Mouse (Mus musculus) heart, embryonic 10.5 days (tissue): Measurements from ENCODE around the gene Mpv17l2. TPM values are rescaled to one million over a fixed set of nuclear protein-coding genes. Genes with fewer than 3 reads are reported as not detected.
A peak's percentile ranks its signal among the peaks of the same experiment; 100 is the strongest.

Experiments used
- DNase-seq: peaks from one replicate; pipeline ENCODE4 v3.0.0-alpha.2; 2017; ENCODE audit warnings: low spot score
- H3K27ac ChIP-seq: fragments of 300-500 bp; sonication (generic); 2 replicates; pipeline ENCODE4 v1.5.1; 2016; ENCODE audit warnings: mild to moderate bottlenecking
- H3K27me3 ChIP-seq: fragments of 300-500 bp; sonication (generic); 2 replicates; pipeline ENCODE4 v1.6.1; 2016; ENCODE audit warnings: mild to moderate bottlenecking; ENCODE audit not compliant: poor library complexity, insufficient read depth, severe bottlenecking
- H3K36me3 ChIP-seq: fragments of 300-500 bp; sonication (generic); 2 replicates; pipeline ENCODE4 v1.6.1; 2016; ENCODE audit warnings: mild to moderate bottlenecking, moderate library complexity
- H3K4me1 ChIP-seq: fragments of 300-500 bp; sonication (generic); 2 replicates; pipeline ENCODE4 v1.6.1; 2016; ENCODE audit warnings: mild to moderate bottlenecking
- H3K4me3 ChIP-seq: fragments of 300-500 bp; sonication (generic); 2 replicates; pipeline ENCODE4 v1.5.1; 2016; ENCODE audit warnings: mild to moderate bottlenecking, moderate library complexity
- H3K9me3 ChIP-seq: fragments of 300-500 bp; sonication (generic); 2 replicates; pipeline ENCODE4 v1.6.1; 2016; ENCODE audit warnings: mild to moderate bottlenecking, moderate library complexity
- WGBS: fragments of 180-500 bp; shearing (Covaris S2); methylation state at CpG from one replicate; pipeline ENCODE4 v1.1.7; 2016; 5-methylcytosine and 5-hydroxymethylcytosine counted together
- polyA plus RNA-seq: library from polyadenylated mRNA; unstranded; fragments of >200 nt; fragmentation: Nextera tagmentation; extraction: Ambion mirVana; gene quantifications from 2 replicates; pipeline ENCODE4 v1.2.1, GENCODE M21; 2016

Mpv17l2 gene
- polyA plus RNA-seq, 1 experiment from 2014 or later, result 39.0 TPM

DNA sequence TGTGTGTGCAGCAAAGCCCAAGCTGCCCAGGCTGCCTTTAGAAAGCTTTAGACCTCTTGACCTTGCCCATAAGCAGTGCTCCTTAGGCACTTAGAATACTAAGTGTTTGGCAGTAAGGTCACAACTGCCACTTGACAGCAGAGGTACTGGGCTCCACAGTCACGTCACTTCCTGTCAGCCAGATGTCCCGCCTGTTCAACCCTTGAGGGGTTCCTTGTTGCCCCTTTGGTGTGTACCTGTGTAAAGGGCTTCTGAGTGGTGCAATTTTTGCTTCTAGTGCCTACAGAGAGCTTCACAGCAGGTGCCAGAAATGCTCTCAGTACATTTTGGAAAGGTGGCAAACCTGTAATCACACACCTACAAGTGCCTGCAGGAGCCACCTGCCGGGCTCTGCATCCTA is 22.5 kb downstream of the Mpv17l2 start:
- no peak for DNase-seq
- WGBS, result 43% methylated on average over 3 of the region's 3 CpGs
- no peaks in the 10 kb centered on the region for H3K9me3 ChIP-seq
- H3K36me3 ChIP-seq, result no peaks in the 10 kb centered on the region
- no peak overlapping the region for H3K4me3 ChIP-seq
- peaks cover 42% of the 10 kb centered on the region for H3K27me3 ChIP-seq
- H3K27ac ChIP-seq, result no peak overlapping the region
- H3K4me1 ChIP-seq, result peaks cover 25% of the 10 kb centered on the region

DNA sequence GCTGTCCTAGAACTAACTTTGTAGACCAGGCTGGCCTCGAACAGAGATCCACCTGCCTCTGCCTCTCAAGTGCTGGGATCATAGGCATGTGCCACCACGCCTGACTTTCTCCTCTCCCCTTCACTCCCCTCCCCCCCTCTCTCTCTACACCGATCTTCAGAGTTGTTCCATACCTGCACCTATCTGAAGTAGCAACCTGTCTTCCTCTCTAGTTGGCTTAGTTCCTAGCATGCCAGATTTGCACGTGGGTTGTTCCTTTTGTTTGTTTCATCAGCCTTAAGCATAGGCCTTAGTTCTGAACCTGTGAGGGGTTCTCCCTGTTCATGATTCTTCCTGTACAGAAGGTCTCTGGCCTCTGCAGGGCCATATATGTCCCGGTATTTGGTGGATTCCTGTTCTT is 23.0 kb downstream of the Mpv17l2 start:
- Histone ChIP-seq H3K4me1 (peaks cover 20% of the 10 kb centered on the region), H3K27ac (no peak overlapping the region), H3K9me3 (no peaks in the 10 kb centered on the region), H3K4me3 (no peak overlapping the region), H3K36me3 (no peaks in the 10 kb centered on the region), H3K27me3 (peaks cover 42% of the 10 kb centered on the region)
- WGBS, result 63% methylated on average over 5 of the region's 5 CpGs
- no peak for DNase-seq

DNA sequence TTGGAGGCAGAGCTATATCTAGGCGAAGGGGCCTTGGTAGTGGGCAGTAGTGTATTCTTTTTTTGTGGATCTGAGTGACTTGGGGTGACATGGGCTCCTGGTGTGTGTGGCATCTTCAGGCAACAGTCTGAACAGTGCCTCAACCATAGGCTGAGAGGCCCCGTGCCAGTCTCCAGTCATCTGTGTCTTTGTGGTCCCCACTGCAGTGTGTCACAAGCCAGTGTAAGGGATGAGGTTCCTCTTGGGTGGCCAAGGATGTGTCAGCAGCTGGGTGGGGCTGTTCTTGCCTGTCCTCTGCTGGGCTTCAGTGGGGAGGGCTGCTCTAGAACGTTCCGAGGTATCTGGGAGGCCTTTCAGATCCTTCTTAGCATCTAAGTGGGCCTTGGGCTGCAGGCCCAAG is 29.8 kb downstream of the Mpv17l2 start:
- H3K4me1 ChIP-seq, result peaks cover 7% of the 10 kb centered on the region
- 86% methylated on average over 4 of the region's 4 CpGs for WGBS
- no peaks in the 10 kb centered on the region for H3K36me3 ChIP-seq
- H3K27ac ChIP-seq, result no peak overlapping the region; the same call in 1 of the 2 replicates
- H3K27me3 ChIP-seq, result peaks cover 74% of the 10 kb centered on the region
- DNase-seq, result no peak
- H3K4me3 ChIP-seq, result no peak overlapping the region
- no peaks in the 10 kb centered on the region for H3K9me3 ChIP-seq

DNA sequence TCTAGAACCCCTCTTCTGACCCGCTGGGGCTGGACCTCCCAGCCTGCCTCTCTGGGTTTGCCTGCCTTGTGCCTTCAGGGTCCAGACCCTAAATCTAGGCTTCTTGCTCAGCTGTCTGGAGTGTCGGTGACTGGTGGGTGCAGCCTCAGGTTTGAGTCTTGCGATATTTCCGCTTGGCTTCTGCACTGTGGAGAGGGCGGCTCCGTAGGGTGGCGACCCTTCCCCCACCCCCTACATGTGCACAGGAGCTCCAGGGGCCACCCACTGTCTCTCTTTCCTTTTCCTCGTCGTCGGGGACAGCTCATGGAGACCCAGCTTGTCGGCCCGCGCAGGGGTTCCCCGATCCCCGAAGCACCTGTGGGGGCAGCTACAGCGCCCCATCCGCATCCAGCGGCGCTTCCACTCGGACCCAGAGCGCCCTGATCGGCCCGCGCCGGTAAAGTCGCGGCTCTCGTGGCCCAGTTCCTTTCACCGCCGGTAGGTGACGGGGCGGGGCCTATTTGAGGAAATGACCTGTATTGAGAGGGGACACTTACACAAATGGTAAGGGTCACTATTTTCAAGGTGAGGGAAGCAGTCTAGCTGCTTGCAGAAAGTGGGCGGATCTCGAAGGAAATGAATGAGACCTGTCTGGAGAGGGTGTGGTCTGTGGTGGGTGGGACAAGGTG is 30.8 kb downstream of the Mpv17l2 start:
- Histone ChIP-seq H3K27ac (no peak overlapping the region), H3K4me3 (peak overlapping the region; percentile 53), H3K9me3 (no peaks in the 10 kb centered on the region), H3K27me3 (peaks cover 77% of the 10 kb centered on the region), H3K4me1 (peaks cover 7% of the 10 kb centered on the region), H3K36me3 (no peaks in the 10 kb centered on the region)
- DNase-seq, result no peak
- WGBS, result 4% methylated on average over 34 of the region's 34 CpGs

DNA sequence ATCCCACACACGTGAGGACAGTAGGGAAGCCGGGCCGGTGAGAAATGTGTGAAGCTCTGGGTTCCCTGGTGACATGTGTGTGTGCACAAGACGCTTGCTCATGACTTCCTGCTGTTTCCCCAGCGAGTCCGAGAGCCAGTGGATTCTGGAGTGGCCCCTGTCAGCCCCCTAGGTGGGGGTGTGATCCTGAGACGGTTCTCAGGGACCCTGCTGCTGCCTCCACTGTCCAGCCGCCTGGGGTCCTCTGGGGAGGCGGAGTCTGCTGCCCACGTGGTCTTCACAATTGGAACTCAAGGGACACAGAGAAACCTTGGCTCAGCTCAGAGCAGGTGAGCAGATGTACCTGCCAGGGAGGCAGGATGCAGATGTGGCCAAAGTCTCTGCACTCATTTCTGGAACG is 34.0 kb downstream of the Mpv17l2 start:
- no peaks in the 10 kb centered on the region for H3K9me3 ChIP-seq
- H3K4me1 ChIP-seq, result peaks cover 20% of the 10 kb centered on the region
- H3K27me3 ChIP-seq, result peaks cover 66% of the 10 kb centered on the region
- 46% methylated on average over 11 of the region's 11 CpGs for WGBS
- H3K27ac ChIP-seq, result no peak overlapping the region
- no peaks in the 10 kb centered on the region for H3K36me3 ChIP-seq
- no peak overlapping the region for H3K4me3 ChIP-seq
- DNase-seq, result no peak

DNA sequence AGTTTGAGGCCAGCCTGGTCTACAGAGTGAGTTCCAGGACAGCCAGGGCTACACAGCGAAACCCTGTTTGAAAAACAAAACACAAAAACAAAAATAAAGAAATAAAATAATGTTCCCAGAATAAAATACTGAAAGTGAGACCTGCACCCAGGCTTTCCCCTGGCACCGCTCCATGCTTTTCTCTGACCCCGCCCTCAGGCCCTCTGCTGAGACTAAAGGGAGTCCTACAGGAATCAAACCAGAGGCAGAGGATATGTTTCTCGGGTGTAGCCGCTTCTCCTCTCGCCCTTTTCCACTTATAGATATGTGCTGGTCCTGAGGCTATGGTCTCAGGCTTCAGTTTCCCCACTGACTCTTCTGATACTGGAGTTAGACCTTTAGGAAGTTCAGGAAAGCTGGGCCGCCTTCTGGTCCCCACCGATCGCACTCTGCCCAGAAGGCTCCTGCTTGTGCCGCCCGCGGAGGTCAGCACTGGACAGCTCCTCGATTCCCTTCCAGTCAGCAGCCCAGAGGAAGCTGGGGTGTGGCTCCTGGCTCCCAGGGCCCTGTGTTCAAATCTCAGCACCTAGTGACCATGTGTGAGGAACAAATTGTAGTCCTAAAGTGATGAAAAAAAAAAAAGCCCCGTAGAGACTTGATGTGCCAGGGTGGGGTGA is 34.8 kb downstream of the Mpv17l2 start:
- peaks cover 65% of the 10 kb centered on the region for H3K27me3 ChIP-seq
- WGBS, result 18% methylated on average over 14 of the region's 14 CpGs
- DNase-seq, result no peak

DNA sequence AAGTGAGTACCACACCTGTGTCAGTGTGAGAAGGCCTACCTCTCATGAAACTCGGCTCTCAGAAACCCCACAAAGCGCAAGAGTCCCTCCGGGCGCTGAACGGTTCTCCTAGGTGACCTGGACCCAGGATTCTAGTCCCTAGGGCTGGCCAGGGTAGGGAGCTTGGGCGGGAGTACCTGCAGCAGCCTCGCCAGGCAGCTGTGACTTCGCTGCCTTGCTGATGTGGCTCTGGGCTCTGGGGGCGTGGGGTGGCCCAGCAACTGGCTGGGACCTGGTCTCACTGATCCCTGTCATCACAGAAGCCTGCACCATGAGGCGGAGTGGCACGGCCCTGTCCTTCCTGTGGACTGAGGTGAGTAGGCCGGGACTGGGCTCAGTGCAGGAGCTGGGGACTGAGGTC is 36.5 kb downstream of the Mpv17l2 start:
- peak overlapping the region; percentile 24; the same call in 1 of the 2 replicates for H3K27ac ChIP-seq
- H3K27me3 ChIP-seq, result peaks cover 61% of the 10 kb centered on the region

More for the DNA sequence above, 34.8 kb downstream of the Mpv17l2 start:
- Histone ChIP-seq H3K4me3 (no peak overlapping the region), H3K36me3 (no peaks in the 10 kb centered on the region), H3K9me3 (no peaks in the 10 kb centered on the region), H3K27ac (no peak overlapping the region), H3K4me1 (peaks cover 20% of the 10 kb centered on the region)

DNA sequence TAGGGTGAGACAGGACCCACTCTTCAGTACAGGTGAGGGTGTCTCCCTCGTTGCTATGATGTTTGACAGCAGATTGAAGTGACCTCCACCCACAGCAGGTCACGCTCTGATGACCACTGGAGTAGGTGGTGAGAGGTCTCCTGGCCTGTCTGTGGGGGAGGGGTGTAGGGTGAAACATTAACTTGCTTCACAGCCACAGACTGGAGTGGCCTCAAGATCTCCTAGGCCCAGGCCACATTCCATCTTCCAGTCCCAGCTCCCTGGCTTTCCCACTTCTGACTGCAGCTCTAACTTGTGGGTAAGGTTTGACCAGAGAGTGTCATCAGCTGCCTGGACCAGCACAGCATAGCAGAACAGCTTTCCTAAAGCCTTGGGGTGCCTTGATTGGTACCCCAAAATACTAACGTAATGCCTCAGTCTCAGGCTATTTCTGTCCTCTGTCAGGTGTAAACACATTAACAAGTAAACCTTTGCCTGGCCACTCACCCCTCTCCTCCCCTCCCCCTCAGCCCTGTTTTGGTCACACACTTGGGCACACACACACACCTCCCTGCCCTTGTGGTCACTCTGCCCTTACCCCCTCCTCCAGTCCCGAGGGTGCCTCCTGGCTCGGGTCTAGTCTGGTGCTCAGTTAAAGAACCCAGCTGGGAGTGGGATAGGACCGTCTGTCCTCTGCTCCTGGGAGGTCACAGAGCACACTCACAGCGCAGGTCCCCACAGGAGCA is 37.1 kb downstream of the Mpv17l2 start, which contains the start of gene Pde4c:
Gene Pde4c (plus strand): TSS at position 235 of the 725 bp plus-strand sequence.
- Histone ChIP-seq H3K27me3 (peaks cover 56% of the 10 kb centered on the region), H3K9me3 (no peaks in the 10 kb centered on the region), H3K4me3 (no peak within 1 kb of the TSS), H3K36me3 (no peaks in the 10 kb centered on the region), H3K27ac (peak within 1 kb of the TSS; percentile 24; the same call in 1 of the 2 replicates), H3K4me1 (peaks cover 13% of the 10 kb centered on the region; the same call in 1 of the 2 replicates)
- WGBS, result 54% methylated on average over 7 of the region's 7 CpGs
- DNase-seq, result no peak

More for the DNA sequence above, 36.5 kb downstream of the Mpv17l2 start:
- 69% methylated on average over 12 of the region's 12 CpGs for WGBS
- peaks cover 13% of the 10 kb centered on the region; the same call in 1 of the 2 replicates for H3K4me1 ChIP-seq
- DNase-seq, result no peak
- H3K4me3 ChIP-seq, result no peak overlapping the region
- no peaks in the 10 kb centered on the region for H3K9me3 ChIP-seq
- H3K36me3 ChIP-seq, result no peaks in the 10 kb centered on the region

DNA sequence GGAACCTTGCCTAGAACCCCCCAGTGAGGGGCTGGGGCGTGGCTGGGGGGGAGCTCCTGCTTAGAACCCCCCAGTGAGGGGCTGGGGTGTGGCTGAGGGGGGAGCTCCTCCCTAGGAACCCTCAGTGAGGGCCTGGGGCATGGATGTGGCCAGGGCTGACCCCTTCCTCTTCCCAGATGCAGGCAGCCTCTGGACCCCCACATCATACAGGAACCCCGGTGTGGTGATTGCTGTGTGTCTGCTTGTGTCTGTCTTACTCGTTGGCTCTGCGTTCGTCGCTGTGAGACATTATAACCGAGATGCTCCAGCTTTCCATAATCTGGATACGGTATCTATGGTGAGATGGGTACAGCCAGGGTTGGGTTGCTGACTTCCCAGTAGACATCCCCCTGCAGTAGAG is 39.1 kb downstream of the Mpv17l2 start:
- peaks cover 17% of the 10 kb centered on the region; the same call in 1 of the 2 replicates for H3K4me1 ChIP-seq
- DNase-seq, result no peak
- no peak overlapping the region for H3K27ac ChIP-seq
- 80% methylated on average over 8 of the region's 8 CpGs for WGBS
- no peaks in the 10 kb centered on the region for H3K36me3 ChIP-seq
- H3K4me3 ChIP-seq, result no peak overlapping the region
- H3K27me3 ChIP-seq, result peaks cover 55% of the 10 kb centered on the region
- no peaks in the 10 kb centered on the region for H3K9me3 ChIP-seq

DNA sequence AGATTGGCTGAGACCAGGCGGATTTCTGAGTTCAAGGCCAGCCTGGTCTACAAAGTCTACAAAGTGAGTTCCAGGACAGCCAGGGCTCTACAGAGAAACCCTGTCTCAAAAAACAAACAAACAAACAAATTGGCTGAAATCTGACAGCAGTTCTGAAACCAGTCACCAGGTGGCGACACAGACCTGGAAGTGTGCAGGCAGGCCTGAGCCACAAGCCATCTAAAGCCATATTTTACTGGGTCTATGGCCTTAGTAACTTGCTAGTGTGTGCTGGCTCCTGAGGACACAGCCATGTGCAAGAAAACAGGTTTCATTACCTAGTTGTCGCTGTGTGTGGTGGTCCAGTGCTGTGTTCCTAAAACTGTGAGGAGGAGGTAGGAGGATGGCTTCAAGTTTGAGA is 40.0 kb downstream of the Mpv17l2 start:
- no peaks in the 10 kb centered on the region for H3K9me3 ChIP-seq
- no peak for DNase-seq
- H3K4me1 ChIP-seq, result peaks cover 17% of the 10 kb centered on the region; the same call in 1 of the 2 replicates
- WGBS, result 6% methylated on average over 3 of the region's 3 CpGs
- H3K36me3 ChIP-seq, result no peaks in the 10 kb centered on the region
- H3K27me3 ChIP-seq, result peaks cover 53% of the 10 kb centered on the region
- no peak overlapping the region for H3K4me3 ChIP-seq
- H3K27ac ChIP-seq, result no peak overlapping the region

DNA sequence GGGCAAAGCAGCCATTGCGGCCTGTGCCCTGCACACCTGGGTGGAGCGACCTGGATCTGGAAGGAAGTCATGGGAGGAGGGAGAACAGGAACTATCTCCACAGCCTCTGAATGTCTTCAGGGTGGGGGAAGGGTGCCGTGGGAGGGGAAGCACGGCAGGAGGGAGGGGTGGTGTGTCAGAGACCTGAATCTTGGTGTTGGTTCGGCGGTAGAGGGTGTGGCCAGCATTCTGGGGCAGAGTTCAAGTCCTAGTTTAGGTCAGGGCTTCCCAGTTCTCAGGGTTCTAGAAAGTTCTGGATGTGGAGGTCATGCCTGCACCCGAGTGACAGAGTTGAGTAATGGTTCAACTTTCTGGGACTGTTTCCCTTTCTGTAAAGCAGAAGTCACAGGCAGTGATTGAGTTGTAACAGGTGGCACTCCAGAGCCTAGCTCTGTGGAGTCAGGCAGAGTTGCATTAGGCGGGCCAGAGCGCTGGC is 40.9 kb downstream of the Mpv17l2 start:
- H3K36me3 ChIP-seq, result no peaks in the 10 kb centered on the region
- H3K4me1 ChIP-seq, result peaks cover 17% of the 10 kb centered on the region; the same call in 1 of the 2 replicates
- no peaks in the 10 kb centered on the region for H3K9me3 ChIP-seq
- no peak overlapping the region for H3K27ac ChIP-seq
- peaks cover 54% of the 10 kb centered on the region for H3K27me3 ChIP-seq
- no peak for DNase-seq
- no peak overlapping the region for H3K4me3 ChIP-seq
- WGBS, result 53% methylated on average over 9 of the region's 9 CpGs

DNA sequence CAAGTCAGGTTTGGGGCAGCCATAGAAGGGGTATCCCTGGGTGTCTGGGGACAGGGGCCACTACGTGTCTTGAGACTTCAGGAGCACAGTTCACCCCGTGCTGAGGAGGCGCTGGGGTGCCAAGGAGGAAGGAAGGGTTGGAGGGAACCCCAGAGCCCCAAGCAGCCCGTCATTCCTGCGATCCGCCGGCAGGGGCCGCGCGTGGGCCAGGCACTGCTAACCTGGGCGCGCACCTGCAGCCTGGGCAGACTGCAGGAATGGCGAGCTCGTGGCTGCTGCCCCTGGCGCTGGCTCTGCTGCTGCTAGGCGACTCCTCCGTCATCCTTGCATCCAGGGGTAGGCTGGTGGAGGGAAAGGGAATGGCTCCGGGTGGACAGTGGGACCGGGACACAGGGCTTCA is 42.4 kb downstream of the Mpv17l2 start, which contains the start of gene Gm3336:
Gene Gm3336 (plus strand): TSS at position 247 of the 400 bp plus-strand sequence.
- no peaks in the 10 kb centered on the region for H3K36me3 ChIP-seq
- DNase-seq, result no peak
- H3K4me3 ChIP-seq, result no peak within 1 kb of the TSS
- H3K27me3 ChIP-seq, result peaks cover 56% of the 10 kb centered on the region
- no peak within 1 kb of the TSS for H3K27ac ChIP-seq
- 2% methylated on average over 19 of the region's 19 CpGs for WGBS
- peaks cover 7% of the 10 kb centered on the region; the same call in 1 of the 2 replicates for H3K4me1 ChIP-seq
- H3K9me3 ChIP-seq, result no peaks in the 10 kb centered on the region
